Mouse (Mus musculus): ENCODE measurements around the gene Chrnd.

DNA sequence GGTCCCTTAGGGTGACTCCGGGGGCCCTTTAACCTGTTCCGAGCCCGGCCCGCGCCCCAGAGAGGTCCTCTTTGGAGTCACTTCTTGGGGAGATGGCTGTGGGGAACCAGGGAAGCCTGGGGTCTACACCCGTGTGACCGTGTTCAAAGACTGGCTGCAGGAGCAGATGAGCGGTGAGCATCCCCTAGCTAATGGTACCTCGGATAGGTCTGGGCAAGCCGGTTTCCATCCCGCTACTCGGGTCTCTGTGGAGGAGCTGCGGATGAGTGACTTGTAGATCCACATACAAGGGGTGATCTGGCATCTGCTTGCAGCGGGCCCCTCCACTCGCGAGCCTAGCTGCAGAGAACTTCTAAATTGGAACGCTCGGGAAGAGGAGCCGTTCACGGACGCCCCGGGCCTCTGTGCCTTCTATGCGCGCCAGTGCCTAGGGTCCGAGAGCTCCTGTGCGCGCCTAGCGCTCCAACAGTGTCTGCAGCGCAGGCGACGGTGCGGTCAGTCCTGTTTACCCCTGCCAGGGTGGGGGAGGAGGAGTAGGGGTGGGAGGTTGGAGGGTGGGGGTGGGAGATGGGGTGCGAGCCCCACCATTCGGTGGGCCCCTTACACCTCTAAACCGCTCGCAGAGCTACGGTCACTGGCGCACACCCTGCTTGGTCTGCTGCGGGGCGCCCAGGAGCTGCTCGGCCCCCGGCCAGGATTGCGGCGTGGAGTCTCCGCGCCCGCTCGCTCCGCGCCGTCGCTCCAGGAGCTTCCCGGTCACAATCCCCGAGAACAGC lies 4.0 kb upstream of the Chrnd start:
- TF ChIP-seq POLR2A (IDR thresholded peaks at IDR 0.05; ENCODE audit: low read depth, low read length) (no peak), CTCF (IDR thresholded peaks at IDR 0.05; ENCODE audit: extremely low read depth, insufficient read length, insufficient replicate concordance, low read depth, low read length) (no peak)

Measured in small intestine, adult 2 months (tissue).